Mouse (Mus musculus): ENCODE measurements at regions not wholly inside any gene's neighbourhood (a gene's known extent, or its start where the extent isn't known, plus 50 kb on each side); places are given as distances from the start of the nearest gene placed in this dataset.

DNA sequence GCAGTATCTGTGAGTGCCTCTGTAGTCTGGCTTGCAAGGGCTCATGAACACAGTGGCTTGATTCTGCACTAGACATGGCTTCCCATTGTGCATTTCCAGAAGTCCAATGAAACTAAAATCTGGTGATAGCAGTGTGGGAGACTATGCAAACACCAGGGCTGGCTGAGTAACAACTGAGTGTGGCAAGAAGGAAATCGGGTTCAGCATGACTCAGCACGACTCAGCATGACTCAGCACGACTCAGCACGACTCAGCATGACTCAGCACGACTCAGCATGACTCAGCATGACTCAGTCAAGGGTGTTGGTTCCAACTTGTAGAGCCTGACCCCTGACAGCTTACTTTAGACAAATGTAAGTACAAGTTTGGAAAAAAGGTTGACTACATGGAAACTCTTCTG, 198.8 kb downstream of the Etnk1 start:
- POLR2A ChIA-PET, result interaction anchor here in 1 of 4 experiments (0.6 kb wide), 1 partner anchor 803 kb away, joined by 3 read pairs; no protein-coding TSS in a partner anchor
- CTCF ChIA-PET, result interaction anchor here in 1 of 4 experiments (1.2 kb wide), 1 partner anchor 8 kb away, joined by 4 read pairs; no protein-coding TSS in a partner anchor

GRCm38 (mm10) chr6:143367804-143368203, 200.8 kb downstream of the Etnk1 start:
- CTCF ChIA-PET, result no interaction called here
- POLR2A ChIA-PET, result interaction anchor here in 1 of 4 experiments (0.6 kb wide), 1 partner anchor 1733 kb away, joined by 3 read pairs; no protein-coding TSS in a partner anchor

DNA sequence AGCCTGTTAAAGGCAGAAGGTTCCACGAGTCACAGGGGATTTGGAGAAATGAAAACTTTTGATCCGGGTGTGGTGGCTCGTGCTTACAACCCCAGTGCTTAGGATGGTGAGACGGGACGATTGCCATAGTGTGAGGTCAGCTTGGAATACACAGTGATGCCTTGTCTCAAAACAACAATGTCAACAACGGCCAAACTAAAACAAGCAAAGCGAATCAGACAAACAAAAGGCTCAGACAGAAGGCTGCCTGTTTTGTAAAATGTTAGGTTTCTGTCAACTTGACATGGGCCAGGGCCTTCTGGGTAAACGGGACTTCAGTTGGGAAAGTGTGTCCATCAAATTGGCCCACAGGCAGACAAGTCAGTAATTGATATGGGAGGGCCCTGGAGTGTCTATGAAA, 201.6 kb downstream of the Etnk1 start:
- POLR2A ChIA-PET, result no interaction called here

GRCm38 (mm10) chr6:143372487-143372886, 205.5 kb downstream of the Etnk1 start:
- ChIA-PET CTCF (interaction anchor here in 2 of 4 experiments (0.6 to 1.7 kb wide), 2 partner anchors 153 to 237 kb away, joined by 3 to 15 read pairs; no protein-coding TSS in a partner anchor), POLR2A (interaction anchor here in 2 of 4 experiments (0.6 kb wide), 2 partner anchors 198 to 1519 kb away, joined by 6 to 7 read pairs; no protein-coding TSS in a partner anchor)

More for the DNA sequence above, 201.6 kb downstream of the Etnk1 start:
- CTCF ChIA-PET, result no interaction called here

DNA sequence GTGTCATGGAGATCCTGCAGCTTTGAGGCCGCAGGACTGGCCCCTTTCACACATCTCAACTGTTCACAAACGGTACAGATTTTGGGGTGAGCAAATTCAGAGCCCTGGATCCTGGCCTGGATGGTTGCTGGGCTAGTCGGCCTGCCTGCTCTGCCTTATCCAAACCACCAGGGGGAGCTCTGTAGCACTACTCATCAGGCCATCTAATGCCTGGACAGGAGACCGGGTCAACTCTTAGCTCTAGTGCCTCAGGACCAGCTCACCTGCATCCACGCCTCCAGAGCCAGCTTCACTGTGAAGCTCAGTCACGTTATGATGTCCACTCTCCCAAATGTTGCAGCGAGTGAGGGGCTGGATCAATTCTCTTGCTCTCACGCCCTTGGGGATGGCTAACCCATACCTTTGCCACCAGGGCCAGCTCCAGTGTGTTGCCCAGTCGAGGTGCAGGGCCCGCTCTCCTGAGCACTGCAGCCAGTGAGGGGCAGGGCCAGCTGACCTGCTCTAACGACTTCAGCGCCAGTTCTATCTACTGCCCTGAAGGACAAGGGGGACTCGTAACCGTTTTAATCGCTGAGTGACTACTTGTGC, 206.8 kb downstream of the Etnk1 start:
- ChIA-PET POLR2A (no interaction called here), CTCF (interaction anchor here (0.5 to 1.7 kb wide), 28 partner anchors 8 to 280 kb away, joined by 3 to 15 read pairs (median 3); no protein-coding TSS in a partner anchor)

GRCm38 (mm10) chr6:143375951-143376713, 209.1 kb downstream of the Etnk1 start:
- ChIA-PET CTCF (interaction anchor here in 1 of 4 experiments (0.5 kb wide), 1 partner anchor 875 kb away, joined by 3 read pairs; no protein-coding TSS in a partner anchor), POLR2A (interaction anchor here in 1 of 4 experiments (0.6 kb wide), 1 partner anchor 181 kb away, joined by 4 read pairs; no protein-coding TSS in a partner anchor)

DNA sequence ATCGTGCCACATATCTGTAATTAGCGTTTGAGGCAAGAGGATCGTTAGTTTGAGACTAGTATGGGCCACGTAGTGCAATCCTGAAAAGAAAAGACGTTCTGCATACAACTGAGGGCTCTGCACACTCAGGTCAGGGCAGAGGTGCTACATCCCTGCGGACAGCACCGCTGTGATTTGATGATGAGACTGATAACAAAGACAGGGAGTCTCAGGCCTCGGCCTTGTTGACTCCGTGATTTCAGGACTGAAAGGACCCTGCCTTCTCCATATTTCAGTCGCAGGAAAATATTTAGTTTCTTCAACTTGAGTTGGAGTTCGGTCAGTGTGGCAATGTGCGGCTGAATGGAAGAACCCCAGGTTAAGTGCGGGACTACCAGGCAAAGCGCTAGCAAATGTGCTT, 210.1 kb downstream of the Etnk1 start:
- ChIA-PET POLR2A (no interaction called here), CTCF (interaction anchor here in 1 of 4 experiments (0.5 kb wide), 1 partner anchor 66 kb away, joined by 3 read pairs; no protein-coding TSS in a partner anchor)

- CTCF ChIA-PET, result no interaction called here
These were observed 211.1 kb downstream of the Etnk1 start for GRCm38 (mm10) chr6:143378126-143378525.

GRCm38 (mm10) chr6:143380490-143380889, 213.5 kb downstream of the Etnk1 start:
- POLR2A ChIA-PET, result no interaction called here
- CTCF ChIA-PET, result interaction anchor here in 1 of 4 experiments (0.7 kb wide), 1 partner anchor 98 kb away, joined by 4 read pairs; no protein-coding TSS in a partner anchor

More at GRCm38 (mm10) chr6:143378126-143378525, 211.1 kb downstream of the Etnk1 start:
- POLR2A ChIA-PET, result no interaction called here

DNA sequence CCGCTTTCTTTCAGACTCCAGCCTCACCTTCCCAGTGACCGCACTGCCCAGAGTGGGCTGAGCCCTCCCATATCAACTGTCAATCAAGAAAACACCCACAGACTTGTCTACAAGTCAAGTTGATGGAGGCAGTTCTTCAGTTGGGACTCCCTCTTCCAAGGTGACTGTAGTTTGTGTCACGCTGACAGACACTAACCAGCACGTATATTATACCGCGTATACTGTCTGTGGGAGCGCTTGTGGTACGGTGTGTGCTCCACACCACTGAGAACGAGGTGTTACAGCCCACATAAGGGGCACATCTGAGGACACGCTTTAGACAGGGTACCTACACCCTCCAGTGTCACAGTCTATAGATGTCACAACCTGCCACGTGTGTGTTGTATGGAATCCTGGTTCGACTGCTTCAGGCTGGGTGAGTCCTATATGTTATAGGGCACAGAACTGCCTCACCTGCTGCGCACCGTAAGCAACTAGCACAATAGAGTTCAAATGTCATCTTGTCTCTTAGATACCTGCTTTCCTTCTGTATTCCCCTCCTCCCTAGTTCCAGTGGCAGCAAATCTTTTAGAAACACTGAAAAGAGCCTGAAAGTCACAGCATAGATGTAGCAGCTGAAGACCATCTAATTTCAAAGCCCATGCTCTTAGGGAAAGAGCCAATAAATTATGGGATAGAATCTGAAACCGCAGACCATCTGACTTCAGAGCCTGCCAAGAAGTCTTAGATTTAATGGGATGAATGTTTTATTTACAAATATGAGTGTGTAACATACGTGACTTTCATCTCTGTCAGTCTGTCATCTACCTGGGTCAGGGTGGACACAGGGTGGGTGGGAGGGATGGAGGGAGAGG, 219.8 kb downstream of the Etnk1 start:
- ChIA-PET POLR2A (no interaction called here), CTCF (no interaction called here)

GRCm38 (mm10) chr6:143393543-143394207, 226.7 kb downstream of the Etnk1 start:
- ChIA-PET CTCF (no interaction called here), POLR2A (interaction anchor here in 2 of 4 experiments (0.6 to 1.0 kb wide), 2 partner anchors 10 to 551 kb away, joined by 4 to 5 read pairs; no protein-coding TSS in a partner anchor)

- POLR2A ChIA-PET, result interaction anchor here in 1 of 4 experiments (0.6 kb wide), 1 partner anchor 229 kb away, joined by 9 read pairs; no protein-coding TSS in a partner anchor
- CTCF ChIA-PET, result no interaction called here
These were observed 227.4 kb downstream of the Etnk1 start for GRCm38 (mm10) chr6:143394377-143394776.

- POLR2A ChIA-PET, result no interaction called here
These were observed 234.4 kb downstream of the Etnk1 start for GRCm38 (mm10) chr6:143401436-143401835.

GRCm38 (mm10) chr6:143401921-143402320, 234.9 kb downstream of the Etnk1 start:
- CTCF ChIA-PET, result no interaction called here
- POLR2A ChIA-PET, result no interaction called here

More at GRCm38 (mm10) chr6:143401436-143401835, 234.4 kb downstream of the Etnk1 start:
- CTCF ChIA-PET, result no interaction called here

DNA sequence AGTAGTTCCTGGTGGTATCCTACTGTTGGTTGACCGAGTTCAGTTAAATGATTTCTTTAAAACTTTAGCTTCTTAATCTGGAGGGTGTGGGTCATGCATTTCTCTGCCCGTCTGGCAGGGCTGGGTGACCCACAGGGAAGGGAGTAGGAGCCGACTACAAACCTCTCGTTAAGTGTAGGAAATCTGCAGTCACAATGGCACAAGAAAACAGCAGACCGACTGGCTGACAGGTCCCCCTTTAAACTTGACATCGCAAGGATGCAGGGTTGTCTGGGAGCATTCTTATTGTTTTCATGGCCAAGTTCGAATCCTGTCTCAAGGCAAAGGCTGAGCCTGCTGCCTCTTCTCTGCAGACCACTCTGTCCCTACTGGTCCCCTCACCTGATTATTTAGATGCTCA, 235.7 kb downstream of the Etnk1 start:
- ChIA-PET CTCF (no interaction called here), POLR2A (no interaction called here)

DNA sequence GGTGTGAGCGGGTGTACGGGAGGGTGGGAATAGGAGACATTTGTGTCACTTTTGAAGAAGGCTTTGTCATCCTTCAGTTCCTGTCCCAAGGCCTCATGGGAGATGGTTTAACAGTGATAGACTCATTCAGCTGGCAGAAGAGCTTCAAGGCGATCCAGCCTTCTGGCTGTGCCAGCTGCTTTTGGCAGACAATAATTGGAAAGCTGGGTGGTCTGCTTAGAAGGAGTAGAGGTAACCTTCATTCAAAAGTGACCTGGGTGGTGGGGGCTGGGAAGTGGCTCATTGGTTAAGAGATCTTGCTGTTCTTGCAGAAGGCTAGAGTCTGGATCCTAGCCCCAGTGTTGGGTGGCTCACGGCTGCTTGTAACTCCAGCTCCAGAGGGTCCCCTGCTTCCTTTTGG, 237.5 kb downstream of the Etnk1 start:
- ChIA-PET POLR2A (interaction anchor here in 1 of 4 experiments (1.0 kb wide), 1 partner anchor 11 kb away, joined by 4 read pairs; no protein-coding TSS in a partner anchor), CTCF (interaction anchor here in 2 of 4 experiments (0.6 to 1.1 kb wide), 3 partner anchors 31 to 719 kb away, joined by 3 to 12 read pairs (median 6); no protein-coding TSS in a partner anchor)

- ChIA-PET CTCF (no interaction called here), POLR2A (no interaction called here)
These were observed 245.0 kb downstream of the Etnk1 start for GRCm38 (mm10) chr6:143412056-143412455.

GRCm38 (mm10) chr6:143412721-143413120, 245.7 kb downstream of the Etnk1 start:
- ChIA-PET CTCF (no interaction called here), POLR2A (no interaction called here)
